Mouse (Mus musculus) heart, embryonic 15.5 days (tissue): ENCODE data around the gene Ttll1. TPM values are rescaled to one million over a fixed set of nuclear protein-coding genes. Genes with fewer than 3 reads are reported as not detected.
A peak's percentile ranks its signal among the peaks of the same experiment; 100 is the strongest.

Source experiments
- ATAC-seq: fragments of 200-750 bp; cut with Nextera tagmentation; replicated peaks from 2 replicates; pipeline ENCODE4 v1.8.0; 2017; ENCODE audit warnings: low read depth, moderate TSS enrichment; ENCODE audit not compliant: insufficient number of reproducible peaks, insufficient read depth, low FRiP score
- H3K27ac ChIP-seq: fragments of 300-500 bp; sonication (generic); 2 replicates; pipeline ENCODE4 v1.5.1; 2015; ENCODE audit warnings: mild to moderate bottlenecking, inconsistent platforms
- H3K27me3 ChIP-seq: fragments of 300-500 bp; sonication (generic); 2 replicates; pipeline ENCODE4 v1.6.1; 2015; ENCODE audit warnings: inconsistent platforms
- H3K36me3 ChIP-seq: fragments of 300-500 bp; sonication (generic); 2 replicates; pipeline ENCODE4 v1.6.1; 2015; ENCODE audit warnings: mild to moderate bottlenecking, inconsistent platforms
- H3K4me1 ChIP-seq: fragments of 300-500 bp; sonication (generic); replicated peaks from 2 replicates; pipeline ENCODE4 v1.6.1; 2015; ENCODE audit warnings: inconsistent platforms
- H3K4me2 ChIP-seq: fragments of 300-500 bp; sonication (generic); 2 replicates; pipeline ENCODE4 v1.6.1; 2015; ENCODE audit warnings: inconsistent platforms, mild to moderate bottlenecking, moderate library complexity
- H3K4me3 ChIP-seq: fragments of 300-500 bp; sonication (generic); 2 replicates; pipeline ENCODE4 v1.5.1; 2015; ENCODE audit warnings: mild to moderate bottlenecking, inconsistent platforms
- H3K9ac ChIP-seq: fragments of 300-500 bp; sonication (generic); 2 replicates; pipeline ENCODE4 v1.6.1; 2015; ENCODE audit warnings: mild to moderate bottlenecking, inconsistent platforms
- H3K9me3 ChIP-seq: fragments of 300-500 bp; sonication (generic); replicated peaks from 2 replicates; pipeline ENCODE4 v1.6.1; 2016; ENCODE audit warnings: inconsistent platforms
- WGBS: fragments of 180-500 bp; shearing (Covaris S2); methylation state at CpG from one replicate; pipeline ENCODE4 v1.1.7; 2015; ENCODE audit warnings: mixed read lengths; 5-methylcytosine and 5-hydroxymethylcytosine counted together
- polyA plus RNA-seq: library from polyadenylated mRNA; unstranded; fragments of >200 nt; fragmentation: Nextera tagmentation; extraction: Ambion mirVana; gene quantifications from 2 replicates; pipeline ENCODE4 v1.2.1, GENCODE M21; 2015

Gene Ttll1
- polyA plus RNA-seq, 1 experiment from 2014 or later = 23.4 TPM

GRCm38 (mm10) chr15:83534960-83535889 is 24.5 kb upstream of the Ttll1 start:
- H3K9me3 ChIP-seq = no peaks in the 10 kb centered on the region
- H3K4me3 ChIP-seq = no peak overlapping the region
- no peaks in the 10 kb centered on the region for H3K36me3 ChIP-seq
- no peaks in the 10 kb centered on the region for H3K27me3 ChIP-seq
- ATAC-seq = peak; percentile 40; the same call in 1 of the 2 replicates
- 0 out of 2 replicates have a peak overlapping the region, but pooled peaks have one; percentile 1 for H3K4me2 ChIP-seq
- H3K4me1 ChIP-seq = peaks cover 51% of the 10 kb centered on the region
- WGBS = 32% methylated on average over 17 of the region's 17 CpGs
- H3K27ac ChIP-seq = peak overlapping the region; percentile 83
- peak overlapping the region; percentile 19; the same call in 1 of the 2 replicates for H3K9ac ChIP-seq

- 68% methylated on average over 7 of the region's 7 CpGs for WGBS
- Histone ChIP-seq H3K4me2 (no peak overlapping the region), H3K27ac (no peak overlapping the region), H3K4me3 (no peak overlapping the region), H3K4me1 (peaks cover 62% of the 10 kb centered on the region), H3K9ac (no peak overlapping the region), H3K36me3 (no peaks in the 10 kb centered on the region), H3K9me3 (no peaks in the 10 kb centered on the region), H3K27me3 (no peaks in the 10 kb centered on the region)
- no peak for ATAC-seq
These were observed 21.9 kb upstream of the Ttll1 start for GRCm38 (mm10) chr15:83532606-83533005.

GRCm38 (mm10) chr15:83531961-83532469 is 21.3 kb upstream of the Ttll1 start:
- Histone ChIP-seq H3K9ac (no peak overlapping the region), H3K4me1 (peaks cover 65% of the 10 kb centered on the region), H3K9me3 (no peaks in the 10 kb centered on the region), H3K36me3 (no peaks in the 10 kb centered on the region), H3K4me2 (no peak overlapping the region), H3K27me3 (no peaks in the 10 kb centered on the region), H3K27ac (no peak overlapping the region), H3K4me3 (no peak overlapping the region)
- WGBS = 78% methylated on average over 5 of the region's 5 CpGs
- no peak for ATAC-seq

- Histone ChIP-seq H3K27me3 (no peaks in the 10 kb centered on the region), H3K4me2 (no peak overlapping the region), H3K4me3 (no peak overlapping the region), H3K36me3 (no peaks in the 10 kb centered on the region), H3K27ac (peak overlapping the region; percentile 63), H3K9ac (no peak overlapping the region), H3K9me3 (no peaks in the 10 kb centered on the region), H3K4me1 (peaks cover 64% of the 10 kb centered on the region)
- WGBS = 68% methylated on average over 6 of the region's 6 CpGs
- ATAC-seq = no peak
These were observed 20.0 kb upstream of the Ttll1 start for GRCm38 (mm10) chr15:83530688-83531087.

GRCm38 (mm10) chr15:83530233-83530632 is 19.5 kb upstream of the Ttll1 start:
- no peak for ATAC-seq
- Histone ChIP-seq H3K4me2 (0 out of 2 replicates have a peak overlapping the region, but pooled peaks have one; percentile 83), H3K4me3 (no peak overlapping the region), H3K27me3 (no peaks in the 10 kb centered on the region), H3K4me1 (peaks cover 64% of the 10 kb centered on the region), H3K27ac (peak overlapping the region; percentile 63), H3K36me3 (no peaks in the 10 kb centered on the region), H3K9ac (no peak overlapping the region), H3K9me3 (no peaks in the 10 kb centered on the region)
- WGBS = 69% methylated on average over 9 of the region's 9 CpGs

GRCm38 (mm10) chr15:83529765-83530164 is 19.1 kb upstream of the Ttll1 start:
- no peaks in the 10 kb centered on the region for H3K36me3 ChIP-seq
- H3K27ac ChIP-seq = peak overlapping the region; percentile 63
- no peak overlapping the region for H3K9ac ChIP-seq
- 0 out of 2 replicates have a peak overlapping the region, but pooled peaks have one; percentile 83 for H3K4me2 ChIP-seq
- no peak for ATAC-seq
- no peaks in the 10 kb centered on the region for H3K27me3 ChIP-seq
- WGBS = 71% methylated on average over 5 of the region's 5 CpGs
- H3K4me3 ChIP-seq = no peak overlapping the region
- H3K4me1 ChIP-seq = peaks cover 64% of the 10 kb centered on the region
- H3K9me3 ChIP-seq = no peaks in the 10 kb centered on the region

- H3K9me3 ChIP-seq = no peaks in the 10 kb centered on the region
- no peaks in the 10 kb centered on the region for H3K27me3 ChIP-seq
- H3K4me3 ChIP-seq = peak overlapping the region; percentile 65; the same call in 1 of the 2 replicates
- peaks cover 64% of the 10 kb centered on the region for H3K4me1 ChIP-seq
- no peak for ATAC-seq
- H3K4me2 ChIP-seq = peak overlapping the region; percentile 83
- no peak overlapping the region for H3K9ac ChIP-seq
- 38% methylated on average over 4 of the region's 4 CpGs for WGBS
- peak overlapping the region; percentile 63 for H3K27ac ChIP-seq
- no peaks in the 10 kb centered on the region for H3K36me3 ChIP-seq
These were observed 18.2 kb upstream of the Ttll1 start for GRCm38 (mm10) chr15:83528892-83529291.

- Histone ChIP-seq H3K27ac (no peak overlapping the region), H3K4me2 (peak overlapping the region; percentile 83), H3K36me3 (no peaks in the 10 kb centered on the region), H3K4me3 (peak overlapping the region; percentile 65), H3K4me1 (peaks cover 73% of the 10 kb centered on the region), H3K27me3 (no peaks in the 10 kb centered on the region), H3K9ac (peak overlapping the region; percentile 66), H3K9me3 (no peaks in the 10 kb centered on the region)
- ATAC-seq = no peak
- 62% methylated on average over 2 of the region's 2 CpGs for WGBS
These were observed 17.1 kb upstream of the Ttll1 start for GRCm38 (mm10) chr15:83527747-83528146.

GRCm38 (mm10) chr15:83527092-83527437 is 16.4 kb upstream of the Ttll1 start:
- 2% methylated on average over 26 of the region's 26 CpGs for WGBS
- Histone ChIP-seq H3K4me1 (peaks cover 80% of the 10 kb centered on the region), H3K27me3 (no peaks in the 10 kb centered on the region), H3K9ac (peak overlapping the region; percentile 66), H3K27ac (peak overlapping the region; percentile 59), H3K36me3 (no peaks in the 10 kb centered on the region), H3K4me2 (peak overlapping the region; percentile 83), H3K4me3 (peak overlapping the region; percentile 65), H3K9me3 (no peaks in the 10 kb centered on the region)
- no peak for ATAC-seq

GRCm38 (mm10) chr15:83526424-83527091 is 15.9 kb upstream of the Ttll1 start, which contains the start of gene Bik:
Gene Bik (plus strand): TSS chr15:83526862.
- ATAC-seq = peak; percentile 55
- peak within 1 kb of the TSS; percentile 95 for H3K27ac ChIP-seq
- no peaks in the 10 kb centered on the region for H3K27me3 ChIP-seq
- H3K9me3 ChIP-seq = no peaks in the 10 kb centered on the region
- under 1% methylated on average over 45 of the region's 45 CpGs for WGBS
- H3K4me1 ChIP-seq = peaks cover 85% of the 10 kb centered on the region
- H3K9ac ChIP-seq = peak within 1 kb of the TSS; percentile 66
- H3K4me3 ChIP-seq = peak within 1 kb of the TSS; percentile 65
- no peaks in the 10 kb centered on the region for H3K36me3 ChIP-seq
- peak within 1 kb of the TSS; percentile 83 for H3K4me2 ChIP-seq

GRCm38 (mm10) chr15:83524333-83524729 is 13.6 kb upstream of the Ttll1 start:
- no peaks in the 10 kb centered on the region for H3K27me3 ChIP-seq
- H3K9ac ChIP-seq = peak overlapping the region; percentile 32
- peak overlapping the region; percentile 83 for H3K4me2 ChIP-seq
- H3K27ac ChIP-seq = peak overlapping the region; percentile 95
- 58% methylated on average over 3 of the region's 3 CpGs for WGBS
- H3K36me3 ChIP-seq = no peaks in the 10 kb centered on the region
- no peaks in the 10 kb centered on the region for H3K9me3 ChIP-seq
- ATAC-seq = no peak
- H3K4me3 ChIP-seq = peak overlapping the region; percentile 14
- peaks cover 70% of the 10 kb centered on the region for H3K4me1 ChIP-seq
